Mouse (Mus musculus) brown adipose tissue, adult 24 weeks (tissue): ENCODE results near the gene Crispld2. TPM values are rescaled to one million over a fixed set of nuclear protein-coding genes. Genes with fewer than 3 reads are reported as not detected.

Source experiments
- H3K27ac ChIP-seq: fragments of 200-500 bp; replicated peaks from 2 replicates; pipeline ENCODE4 v1.5.1; 2012; ENCODE audit warnings: low read depth, mild to moderate bottlenecking, low read length
- H3K4me1 ChIP-seq: fragments of 200-500 bp; 2 replicates; pipeline ENCODE4 v1.6.1; 2012; ENCODE audit warnings: low read length, mixed read lengths; ENCODE audit not compliant: control insufficient read depth, insufficient read depth, insufficient read length
- H3K4me3 ChIP-seq: fragments of 200-500 bp; 2 replicates; pipeline ENCODE4 v1.5.1; 2012; ENCODE audit warnings: low read depth, mild to moderate bottlenecking, low read length, moderate library complexity; ENCODE audit not compliant: insufficient read depth
- polyA plus RNA-seq: library from polyadenylated mRNA; stranded (reverse); fragments of >200 nt; gene quantifications from 2 replicates; pipeline ENCODE4 v1.2.4, GENCODE M21; 2012; ENCODE audit not compliant: missing spikeins, insufficient read depth, insufficient read length

The Crispld2 gene
- polyA plus RNA-seq, 1 experiment = 6.9 TPM

DNA sequence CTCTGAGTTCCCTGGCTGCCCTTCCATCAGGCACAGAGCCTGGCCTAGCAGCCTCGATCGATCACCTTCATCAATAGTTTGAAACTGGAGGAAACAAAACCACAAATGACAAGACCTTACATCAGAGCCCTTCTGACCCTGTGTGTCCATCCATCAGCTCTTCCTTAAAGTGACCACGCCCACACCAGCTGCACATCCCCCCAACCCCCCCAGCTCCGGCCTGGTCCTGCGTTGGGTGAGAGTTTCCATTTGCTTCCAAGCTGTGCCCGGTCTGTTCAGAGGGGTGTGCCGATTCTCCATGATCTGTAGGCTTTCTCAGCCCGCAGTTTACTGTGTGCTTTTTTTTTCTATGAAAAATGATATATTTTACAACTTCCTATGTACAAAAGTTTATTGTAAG is 60.1 kb downstream of the Crispld2 start:
- Histone ChIP-seq H3K27ac (no peak overlapping the region), H3K4me3 (no peak overlapping the region), H3K4me1 (0 out of 2 replicates have a peak, but pooled peaks cover 3% of the 10 kb centered on the region)

DNA sequence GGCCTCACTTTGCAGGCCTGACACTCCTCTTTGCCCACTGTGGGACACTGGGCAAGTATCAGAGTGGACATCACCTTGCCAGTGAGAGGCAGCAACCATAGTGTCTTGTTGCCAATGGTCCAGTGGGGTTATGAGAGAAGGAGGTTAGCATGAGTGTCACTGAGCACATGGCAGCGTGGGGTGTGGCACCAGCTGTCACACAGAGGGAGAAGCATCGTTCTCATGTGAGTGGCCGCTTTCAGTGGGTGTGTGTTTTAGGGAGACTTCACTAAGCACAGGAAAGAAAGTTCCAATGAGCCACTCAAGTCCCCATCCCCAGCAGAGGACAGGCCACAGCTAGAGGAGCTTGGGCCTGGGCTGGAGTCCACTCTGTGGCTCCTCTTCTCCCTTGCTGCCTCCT is 62.6 kb downstream of the Crispld2 start:
- Histone ChIP-seq H3K4me3 (no peak overlapping the region), H3K27ac (no peak overlapping the region), H3K4me1 (0 out of 2 replicates have a peak, but pooled peaks cover 3% of the 10 kb centered on the region)

DNA sequence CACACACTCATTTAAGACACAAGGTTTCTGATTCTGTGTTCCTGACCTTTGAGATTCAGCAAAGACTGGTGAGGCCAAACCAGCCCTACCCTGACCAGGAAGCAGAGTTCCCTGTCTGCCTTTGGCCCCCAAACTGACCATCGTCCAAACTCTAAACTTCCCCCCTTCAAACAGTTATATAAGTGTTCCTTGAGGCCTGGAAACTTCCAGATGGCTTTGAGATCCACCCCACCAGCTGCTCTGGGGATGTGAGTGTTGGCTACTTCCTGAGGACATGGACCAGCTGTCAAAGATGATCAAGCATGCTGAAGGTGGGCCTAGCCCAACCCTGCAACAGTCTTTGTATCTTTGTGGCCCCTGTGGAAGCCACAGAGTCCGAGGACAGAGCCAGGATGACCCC is 64.8 kb downstream of the Crispld2 start:
- Histone ChIP-seq H3K4me3 (no peak overlapping the region), H3K27ac (no peak overlapping the region), H3K4me1 (no peaks in the 10 kb centered on the region)

DNA sequence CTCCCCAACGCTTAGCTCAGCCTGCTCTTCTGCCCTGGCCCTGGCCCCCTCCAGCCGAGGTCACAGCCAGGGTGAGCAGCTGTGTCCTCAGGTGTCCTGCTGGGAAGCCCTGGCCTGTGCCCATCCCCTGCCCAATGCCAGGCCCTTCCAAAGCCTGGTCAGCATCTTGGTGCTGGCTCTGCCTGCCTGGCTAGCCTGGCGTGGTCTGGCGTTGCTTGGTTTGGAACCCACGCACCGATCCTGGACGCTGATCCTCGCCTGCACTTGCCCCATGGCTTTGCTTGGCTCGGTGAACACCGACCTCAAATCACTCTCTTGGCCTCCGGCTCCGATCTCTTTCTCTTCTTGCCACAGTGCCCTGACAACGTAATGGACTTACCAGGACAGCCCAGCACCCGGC is 70.5 kb downstream of the Crispld2 start:
- Histone ChIP-seq H3K27ac (no peak overlapping the region), H3K4me1 (no peaks in the 10 kb centered on the region), H3K4me3 (no peak overlapping the region)

DNA sequence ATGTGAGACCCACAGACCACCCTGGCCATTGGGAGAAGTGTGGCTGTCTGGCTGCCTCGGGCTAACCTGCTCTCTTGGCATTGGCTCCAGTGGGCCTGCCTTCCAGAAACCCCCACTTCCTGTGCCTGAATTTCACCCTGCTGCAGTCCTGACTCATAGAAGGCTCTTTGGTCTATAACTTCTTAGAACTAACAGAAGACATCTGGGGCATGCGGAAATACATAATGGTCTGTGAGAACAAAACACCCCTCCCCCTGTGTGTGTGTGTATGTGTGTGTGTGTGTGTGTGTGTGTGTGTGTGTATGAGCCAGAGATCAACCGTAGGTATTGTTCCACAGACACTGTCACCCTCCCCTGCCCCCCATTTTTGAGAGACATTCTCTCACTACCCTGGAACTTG is 71.1 kb downstream of the Crispld2 start:
- Histone ChIP-seq H3K4me1 (no peaks in the 10 kb centered on the region), H3K27ac (no peak overlapping the region), H3K4me3 (no peak overlapping the region)

- Histone ChIP-seq H3K27ac (no peak overlapping the region), H3K4me3 (no peak overlapping the region), H3K4me1 (no peaks in the 10 kb centered on the region)
Measured at GRCm38 (mm10) chr8:120065611-120066010, 73.4 kb downstream of the Crispld2 start.

GRCm38 (mm10) chr8:120066226-120066625 is 74.0 kb downstream of the Crispld2 start:
- no peak overlapping the region for H3K27ac ChIP-seq
- no peak overlapping the region for H3K4me3 ChIP-seq
- H3K4me1 ChIP-seq = no peaks in the 10 kb centered on the region

- Histone ChIP-seq H3K27ac (0 out of 2 replicates have a peak overlapping the region, but pooled peaks have one; percentile 1), H3K4me3 (no peak overlapping the region), H3K4me1 (no peaks in the 10 kb centered on the region)
Measured at GRCm38 (mm10) chr8:120067936-120068668, 75.9 kb downstream of the Crispld2 start.

- Histone ChIP-seq H3K27ac (no peak overlapping the region), H3K4me3 (no peak overlapping the region), H3K4me1 (no peaks in the 10 kb centered on the region)
Measured at GRCm38 (mm10) chr8:120071684-120072083, 79.4 kb downstream of the Crispld2 start.

DNA sequence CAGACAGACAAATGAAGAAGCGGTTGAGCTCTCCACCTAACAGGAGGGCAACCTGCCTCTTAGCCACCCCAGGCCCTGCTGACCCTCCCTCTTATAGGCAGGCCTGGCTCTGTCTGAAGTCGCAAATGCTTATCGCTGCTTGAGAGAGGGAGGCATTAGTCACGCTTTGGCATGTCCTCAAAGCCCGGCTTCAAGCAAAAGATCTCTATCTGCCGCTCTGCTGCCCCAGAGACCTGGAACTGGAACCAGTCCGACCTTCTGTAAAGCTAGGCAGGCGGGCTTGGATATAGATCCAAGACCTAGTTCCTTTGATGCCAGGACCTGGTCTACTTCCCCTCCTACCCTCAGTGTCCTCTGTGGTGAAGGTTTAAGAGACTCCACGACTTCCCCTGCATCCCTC is 80.0 kb downstream of the Crispld2 start:
- Histone ChIP-seq H3K4me3 (no peak overlapping the region), H3K27ac (no peak overlapping the region), H3K4me1 (no peaks in the 10 kb centered on the region)

GRCm38 (mm10) chr8:120072827-120073226 is 80.6 kb downstream of the Crispld2 start:
- Histone ChIP-seq H3K4me3 (no peak overlapping the region), H3K27ac (no peak overlapping the region), H3K4me1 (no peaks in the 10 kb centered on the region)

DNA sequence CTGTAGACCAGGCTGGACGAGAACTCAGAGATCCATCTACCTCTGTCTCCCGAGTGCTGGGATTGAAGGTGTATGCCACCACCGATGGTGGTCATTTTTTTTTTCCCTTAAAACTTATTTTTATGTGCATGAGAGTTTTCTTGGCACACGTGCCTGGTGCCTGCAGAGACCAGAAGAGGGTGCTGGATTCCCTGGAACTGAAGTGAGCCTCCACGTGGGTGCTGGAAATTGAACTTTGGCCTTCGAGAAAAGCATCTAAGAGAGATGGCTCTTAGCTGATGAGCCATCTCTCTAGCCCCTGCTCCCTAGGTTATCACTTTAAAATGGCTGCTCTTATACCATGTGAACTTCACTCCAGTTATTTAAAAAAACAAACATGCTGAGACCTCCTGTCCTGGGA is 82.3 kb downstream of the Crispld2 start:
- no peaks in the 10 kb centered on the region for H3K4me1 ChIP-seq
- no peak overlapping the region for H3K27ac ChIP-seq
- H3K4me3 ChIP-seq = no peak overlapping the region

GRCm38 (mm10) chr8:120075347-120075746 is 83.1 kb downstream of the Crispld2 start:
- no peak overlapping the region for H3K4me3 ChIP-seq
- no peaks in the 10 kb centered on the region for H3K4me1 ChIP-seq
- no peak overlapping the region for H3K27ac ChIP-seq

DNA sequence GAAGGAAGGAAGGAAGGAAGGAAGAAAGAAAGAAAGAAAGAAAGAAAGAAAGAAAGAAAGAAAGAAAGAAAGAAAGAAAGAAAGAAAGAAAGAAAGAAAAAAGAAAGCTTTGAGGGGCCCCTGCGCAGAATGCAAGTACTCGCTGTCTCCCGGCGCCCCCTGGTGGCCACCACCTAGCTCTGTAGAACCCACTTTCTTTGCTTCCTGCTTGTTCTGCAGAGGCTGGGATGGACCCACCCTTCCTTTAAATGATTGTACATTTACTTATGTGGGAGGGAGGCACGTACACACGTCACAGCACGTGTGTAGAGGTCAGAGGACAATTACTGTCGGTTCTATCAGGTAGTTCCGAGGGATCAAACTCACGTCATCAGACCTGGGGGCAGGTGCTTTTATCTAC is 85.8 kb downstream of the Crispld2 start:
- Histone ChIP-seq H3K27ac (no peak overlapping the region), H3K4me3 (no peak overlapping the region), H3K4me1 (no peaks in the 10 kb centered on the region)

- Histone ChIP-seq H3K4me1 (no peaks in the 10 kb centered on the region), H3K27ac (no peak overlapping the region), H3K4me3 (no peak overlapping the region)
Measured at GRCm38 (mm10) chr8:120079361-120079760, 87.1 kb downstream of the Crispld2 start.

- Histone ChIP-seq H3K4me3 (no peak overlapping the region), H3K27ac (no peak overlapping the region), H3K4me1 (no peaks in the 10 kb centered on the region)
Measured at GRCm38 (mm10) chr8:120083261-120083660, 91.0 kb downstream of the Crispld2 start.
